Comparison of ENCODE assay signal across 27 mouse cellular contexts in genomic region chr10:4919046-4919445, GRCm38 (mm10).
"Had no signal": no experiment of that assay in that cellular context is flagged by ENCODE, and none has a peak within 500 bp of the region (broad histone marks: within the 10 kb centered on the region; RNA-seq: fewer than 3 reads in every experiment).

No protein-coding gene starts in this region.

- H3K27me3 ChIP-seq: heart, embryonic 13.5 days; heart, embryonic 15.5 days; hindbrain, embryonic 12.5 days; intestine, embryonic 15.5 days; limb, embryonic 12.5 days; liver, embryonic 13.5 days; liver, embryonic 15.5 days had no signal

- H3K36me3 ChIP-seq: heart, embryonic 13.5 days; heart, embryonic 15.5 days; hindbrain, embryonic 12.5 days; intestine, embryonic 15.5 days; limb, embryonic 12.5 days; liver, embryonic 13.5 days; liver, embryonic 15.5 days had no signal

- H3K9ac ChIP-seq: heart, embryonic 13.5 days; heart, embryonic 15.5 days; hindbrain, embryonic 12.5 days; hindbrain, embryonic 14.5 days; intestine, embryonic 15.5 days; limb, embryonic 12.5 days; liver, embryonic 13.5 days; liver, embryonic 15.5 days; liver, postnatal 0 days had no signal

- H3K9me3 ChIP-seq: heart, embryonic 13.5 days; heart, embryonic 15.5 days; hindbrain, embryonic 12.5 days; intestine, embryonic 15.5 days; limb, embryonic 12.5 days; liver, embryonic 13.5 days; liver, embryonic 15.5 days had no signal

- H3K4me3 ChIP-seq: gastrocnemius, adult 2 months; heart, embryonic 13.5 days; heart, embryonic 15.5 days; hindbrain, embryonic 12.5 days; intestine, embryonic 15.5 days; layer of hippocampus, adult 2 months; left cerebral cortex, adult 2 months; limb, embryonic 12.5 days; liver, embryonic 13.5 days; liver, embryonic 15.5 days had no signal

- ATAC-seq: hindbrain, embryonic 16.5 days; inflammation-experienced regulatory T-cells, adult 6 months; intestine, embryonic 15.5 days; intestine, postnatal 0 days; liver, postnatal 0 days had no signal

- H3K27ac ChIP-seq: gastrocnemius, adult 2 months; heart, embryonic 13.5 days; heart, embryonic 15.5 days; hindbrain, embryonic 12.5 days; hindbrain, embryonic 14.5 days; intestine, embryonic 15.5 days; layer of hippocampus, adult 2 months; left cerebral cortex, adult 2 months; limb, embryonic 12.5 days; liver, embryonic 13.5 days; liver, embryonic 15.5 days had no signal

- H3K4me1 ChIP-seq: heart, embryonic 13.5 days; heart, embryonic 15.5 days; hindbrain, embryonic 12.5 days; intestine, embryonic 15.5 days; limb, embryonic 12.5 days; liver, embryonic 13.5 days; liver, embryonic 15.5 days had no signal

- H3K4me2 ChIP-seq: heart, embryonic 11.5 days; heart, embryonic 13.5 days; heart, embryonic 15.5 days; hindbrain, embryonic 12.5 days; hindbrain, embryonic 14.5 days; intestine, embryonic 15.5 days; limb, embryonic 12.5 days; liver, embryonic 11.5 days; liver, embryonic 13.5 days; liver, embryonic 15.5 days had no signal

- DNase-seq: gastrocnemius, adult 2 months; gastrocnemius, postnatal 10 days; gastrocnemius, postnatal 25 days; heart, adult 18-20 months; heart, postnatal 14 days; heart, postnatal 36 days; kidney, adult 18-20 months; kidney, postnatal 10 days; kidney, postnatal 25 days; kidney, postnatal 4 days; liver; liver, embryonic 13.5 days; liver, postnatal 0 days had no signal
